Mouse (Mus musculus): ENCODE results near the gene Gfod1. TPM values are rescaled to one million over a fixed set of nuclear protein-coding genes. Genes with fewer than 3 reads are reported as not detected.

Gfod1 gene
- polyA plus RNA-seq, 1 experiment from 2014 or later, result 1.3 TPM

DNA sequence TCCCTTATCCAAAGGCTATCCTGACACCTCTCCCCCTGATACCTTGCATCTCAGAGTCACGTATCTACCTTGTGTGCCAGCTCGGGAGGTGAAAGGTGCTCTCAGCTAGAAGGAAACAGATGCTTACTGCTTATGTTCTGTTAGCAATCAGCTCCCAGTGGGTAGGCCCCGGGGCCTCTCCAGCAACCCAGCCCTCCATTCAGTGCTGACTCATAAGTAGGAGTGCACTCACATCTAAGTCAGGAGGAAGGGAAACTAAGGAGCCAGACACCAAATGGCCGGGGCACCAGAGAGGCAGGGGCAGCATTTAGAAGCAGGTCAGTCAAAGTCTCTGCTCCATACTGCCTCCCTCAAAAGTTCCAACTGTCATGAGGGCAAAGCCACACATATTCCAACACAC is 155.3 kb downstream of the Gfod1 start:
- Histone ChIP-seq H3K9me3 (ENCODE audit: control insufficient read depth, low read length) (no peaks in the 10 kb centered on the region), H3K36me3 (ENCODE audit: control insufficient read depth, insufficient read depth, low read length) (peaks cover 33% of the 10 kb centered on the region), H3K4me2 (ENCODE audit: low read length) (no peak overlapping the region), H3K27me3 (ENCODE audit: control insufficient read depth, insufficient read depth, low read length) (no peaks in the 10 kb centered on the region), H3K4me3 (ENCODE audit: control insufficient read depth in 1 of 2, insufficient read depth in 1 of 2, low read depth in 1 of 2, low read length in 2 of 2) (no peak overlapping the region), H3K27ac (replicated peaks in 1 of 2; ENCODE audit: control insufficient read depth in 1 of 2, insufficient read depth in 1 of 2, low read depth in 2 of 2, low read length in 2 of 2) (no peak overlapping the region), H3K9ac (ENCODE audit: low read length) (no peak overlapping the region), H3K4me1 (ENCODE audit: control insufficient read depth in 2 of 2, insufficient read depth in 2 of 2, low read length in 2 of 2) (peaks cover 5 to 21% of the 10 kb centered on the region in 2 experiments; a peak in 3 of 4 replicates)
- ATAC-seq (ENCODE audit: insufficient number of reproducible peaks, insufficient read depth, low FRiP score, low read depth), result no peak
- WGBS, result 80% methylated on average over 4 of the region's 4 CpGs

DNA sequence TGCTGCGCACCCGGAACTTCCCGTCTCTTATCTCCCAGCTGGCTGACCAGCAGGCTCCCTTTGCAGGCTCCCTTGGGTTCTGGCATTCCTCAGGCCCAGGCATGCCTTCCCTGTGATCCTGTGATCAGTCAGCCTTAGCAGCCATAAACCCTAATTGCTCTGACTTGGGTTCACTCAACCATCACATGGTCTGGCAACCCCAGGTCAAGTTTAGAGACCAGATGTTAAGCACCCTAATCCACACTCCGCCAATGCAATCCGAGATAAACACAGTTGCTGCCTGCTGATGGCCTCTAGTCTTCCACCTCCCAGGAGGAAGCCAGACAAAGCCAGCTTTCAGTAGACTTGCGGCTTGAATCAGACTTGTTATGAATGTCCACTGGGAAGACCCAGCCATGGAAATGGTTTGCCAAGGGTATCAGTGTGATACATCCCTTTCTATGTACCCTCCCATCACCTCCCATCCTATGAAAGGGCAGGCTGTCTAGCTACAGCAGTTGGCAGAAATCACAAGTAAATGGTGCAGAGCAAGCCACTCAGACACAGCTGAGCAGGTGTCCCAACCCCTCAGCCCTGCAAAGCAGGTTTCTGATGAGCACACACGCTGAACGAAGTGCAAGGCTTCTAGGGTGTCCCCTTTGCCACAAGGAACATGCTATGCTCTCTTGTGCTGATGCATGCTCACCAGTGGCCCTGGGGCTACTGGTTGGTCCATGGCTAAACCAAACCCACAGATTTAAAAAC is 157.3 kb downstream of the Gfod1 start:
- whole genome bisulfite sequencing, result 49% methylated on average over 8 of the region's 8 CpGs
- Histone ChIP-seq H3K4me1 (ENCODE audit: control insufficient read depth in 2 of 2, insufficient read depth in 2 of 2, low read length in 2 of 2) (peaks cover 3 to 21% of the 10 kb centered on the region in 2 experiments; a peak in 3 of 4 replicates), H3K36me3 (ENCODE audit: control insufficient read depth, insufficient read depth, low read length) (peaks cover 17% of the 10 kb centered on the region), H3K9me3 (ENCODE audit: control insufficient read depth, low read length) (no peaks in the 10 kb centered on the region), H3K4me2 (ENCODE audit: low read length) (no peak overlapping the region), H3K27ac (replicated peaks in 1 of 2; ENCODE audit: control insufficient read depth in 1 of 2, insufficient read depth in 1 of 2, low read depth in 2 of 2, low read length in 2 of 2) (0 out of 4 replicates have a peak overlapping the region, but pooled peaks of 1 of the 2 experiments have one; percentile 0), H3K27me3 (ENCODE audit: control insufficient read depth, insufficient read depth, low read length) (no peaks in the 10 kb centered on the region), H3K9ac (ENCODE audit: low read length) (no peak overlapping the region), H3K4me3 (ENCODE audit: control insufficient read depth in 1 of 2, insufficient read depth in 1 of 2, low read depth in 1 of 2, low read length in 2 of 2) (no peak overlapping the region)
- ATAC-seq (ENCODE audit: insufficient number of reproducible peaks, insufficient read depth, low FRiP score, low read depth), result no peak

Other genes starting within 250 kb of the Gfod1 start
- gene Tbc1d7, start 132.7 kb downstream of the Gfod1 start, polyA plus RNA-seq (2014; fragmentation: Nextera tagmentation; extraction: Ambion mirVana), result 70.5 and 78.1 TPM in 2 replicates
- 31.1 and 31.8 TPM in 2 replicates for gene Sirt5, start 61.3 kb upstream of the Gfod1 start, polyA plus RNA-seq (2014; fragmentation: Nextera tagmentation; extraction: Ambion mirVana)
- gene Nol7, start 94.2 kb upstream of the Gfod1 start, polyA plus RNA-seq (2014; fragmentation: Nextera tagmentation; extraction: Ambion mirVana), result 128 and 141 TPM in 2 replicates
- 8.8 and 13.7 TPM in 2 replicates for gene Ranbp9, start 177.1 kb upstream of the Gfod1 start, polyA plus RNA-seq (2014; fragmentation: Nextera tagmentation; extraction: Ambion mirVana)

All from heart, embryonic 14.5 days (tissue).